Mouse (Mus musculus) gonadal fat pad, adult 2 months (tissue): Measurements from ENCODE around the gene Tcl1b4. TPM values are rescaled to one million over a fixed set of nuclear protein-coding genes. Genes with fewer than 3 reads are reported as not detected.

Source experiments
- DNase-seq: peaks from one replicate; pipeline ENCODE4 v3.0.0-alpha.2; 2012; ENCODE audit warnings: low read depth
- polyA plus RNA-seq: library from polyadenylated mRNA; depleted of rRNA; stranded (reverse); fragments of >200 nt; gene quantifications from 2 replicates; pipeline ENCODE4 v1.2.3, GENCODE M21; 2012; rRNA removed

Tcl1b4 gene
- polyA plus RNA-seq, 1 experiment: not detected

DNA sequence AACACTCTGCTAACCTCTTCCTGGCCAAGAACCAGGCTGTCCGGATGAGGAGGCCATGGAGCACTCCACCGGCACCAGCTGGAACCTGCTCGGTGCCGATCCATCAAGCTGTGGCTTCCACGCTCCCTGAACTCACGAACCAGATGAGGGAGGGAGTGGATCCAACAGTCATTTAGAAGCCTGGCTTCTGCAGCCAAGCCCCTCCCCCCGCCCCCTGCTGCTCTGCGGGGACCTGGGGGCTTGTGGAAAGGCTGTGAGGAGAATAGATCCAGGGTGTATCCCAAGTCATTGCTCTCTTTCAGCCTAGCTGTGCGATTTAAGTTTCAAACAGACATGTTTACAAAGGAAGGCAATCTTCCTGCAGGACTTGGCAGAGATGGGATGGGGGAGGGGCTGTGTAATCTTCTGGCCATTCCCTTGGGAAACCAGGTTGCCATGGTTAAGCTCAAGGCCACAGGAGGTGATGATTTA is 47.0 kb downstream of the Tcl1b4 start:
- DNase-seq: no peak

DNA sequence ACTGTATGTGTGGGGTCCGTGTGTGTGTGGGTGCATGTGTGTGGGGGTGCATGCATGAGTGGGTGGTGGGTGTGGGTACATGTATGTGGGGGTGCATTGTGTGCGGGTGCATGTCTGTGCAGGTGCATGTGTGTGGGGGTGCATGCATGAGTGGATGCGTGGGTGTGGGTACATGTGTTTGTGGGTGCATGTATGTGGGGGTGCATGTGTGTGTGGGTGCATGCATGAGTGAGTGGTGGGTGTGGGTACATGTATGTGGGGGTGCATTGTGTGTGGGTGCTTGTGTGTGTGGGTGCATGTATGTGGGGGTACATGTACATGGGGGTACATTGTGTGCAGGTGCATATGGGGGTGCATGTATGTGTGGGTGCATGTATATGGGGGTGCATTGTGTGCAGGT is 52.0 kb downstream of the Tcl1b4 start:
- DNase-seq: no peak

Other genes with a start within 250 kb of the Tcl1b4 start
- 3.4 TPM in 2 replicates for gene Syne3, start 192.1 kb upstream of the Tcl1b4 start, polyA plus RNA-seq
- 63.7 and 93.0 TPM in 2 replicates for gene Glrx5, start 169.3 kb upstream of the Tcl1b4 start, polyA plus RNA-seq
- gene Tcl1b2, start 55.9 kb upstream of the Tcl1b4 start, polyA plus RNA-seq: not detected in 2 replicates
- gene Tcl1b1, start 42.3 kb upstream of the Tcl1b4 start, polyA plus RNA-seq: not detected in 2 replicates
- not detected in 2 replicates for gene Tcl1b5, start 25.6 kb upstream of the Tcl1b4 start, polyA plus RNA-seq
- not detected in 2 replicates for gene Tcl1b3, start 10.9 kb upstream of the Tcl1b4 start, polyA plus RNA-seq
- gene Tcl1, start 20.8 kb downstream of the Tcl1b4 start, polyA plus RNA-seq: not detected in 2 replicates
- gene Tunar, start 131.9 kb downstream of the Tcl1b4 start, polyA plus RNA-seq: not detected in 2 replicates